Mouse (Mus musculus) hindbrain, embryonic 14.5 days (tissue): ENCODE data around the gene Gm13276. TPM values are rescaled to one million over a fixed set of nuclear protein-coding genes. Genes with fewer than 3 reads are reported as not detected.

Experiments used
- polyA plus RNA-seq: library from polyadenylated mRNA; unstranded; fragments of >200 nt; fragmentation: Nextera tagmentation; extraction: Ambion mirVana; gene quantifications from 2 replicates; pipeline ENCODE4 v1.2.1, GENCODE M21; 2014

Gene Gm13276
- polyA plus RNA-seq, 1 experiment from 2014 or later = not detected

Other genes starting within 250 kb of the Gm13276 start
- not detected in 2 replicates for gene Ifna15, start 227.5 kb upstream of the Gm13276 start, polyA plus RNA-seq
- gene Ifna14, start 213.9 kb upstream of the Gm13276 start, polyA plus RNA-seq = not detected in 2 replicates
- gene Ifna9, start 193.3 kb upstream of the Gm13276 start, polyA plus RNA-seq = not detected in 2 replicates
- gene Ifna12, start 182.3 kb upstream of the Gm13276 start, polyA plus RNA-seq = not detected in 2 replicates
- not detected in 2 replicates for gene C87499, start 151.3 kb upstream of the Gm13276 start, polyA plus RNA-seq
- gene Ifna13, start 141.2 kb upstream of the Gm13276 start, polyA plus RNA-seq = not detected in 2 replicates
- not detected in 2 replicates for gene Ifna16, start 108.8 kb upstream of the Gm13276 start, polyA plus RNA-seq
- not detected in 2 replicates for gene Ifna2, start 101.8 kb upstream of the Gm13276 start, polyA plus RNA-seq
- not detected in 2 replicates for gene Ifnab, start 94.3 kb upstream of the Gm13276 start, polyA plus RNA-seq
- 2.4 and 3.2 TPM in 2 replicates for gene Gm26566, start 63.9 kb upstream of the Gm13276 start, polyA plus RNA-seq
- gene Klhl9, start 63.2 kb upstream of the Gm13276 start, polyA plus RNA-seq = 144 and 155 TPM in 2 replicates
- not detected in 2 replicates for gene Gm13271, start 30.8 kb upstream of the Gm13276 start, polyA plus RNA-seq
- gene Gm13283, start 25.6 kb upstream of the Gm13276 start, polyA plus RNA-seq = 0.15 TPM in 1 of 2 replicates, not detected in the other
- gene Gm13290, start 11.9 kb upstream of the Gm13276 start, polyA plus RNA-seq = not detected in 2 replicates
- gene Gm13289, start 8.8 kb upstream of the Gm13276 start, polyA plus RNA-seq = not detected in 2 replicates
- not detected in 2 replicates for gene Gm13272, start 5.9 kb upstream of the Gm13276 start, polyA plus RNA-seq
- not detected in 2 replicates for gene Ifnz, start 3.6 kb upstream of the Gm13276 start, polyA plus RNA-seq
- gene Gm13277, start 2.9 kb downstream of the Gm13276 start, polyA plus RNA-seq = not detected in 2 replicates
- gene Gm13278, start 5.8 kb downstream of the Gm13276 start, polyA plus RNA-seq = not detected in 2 replicates
- gene Gm13275, start 8.8 kb downstream of the Gm13276 start, polyA plus RNA-seq = not detected in 2 replicates
- gene Gm13279, start 11.7 kb downstream of the Gm13276 start, polyA plus RNA-seq = not detected in 2 replicates
- gene Gm13285, start 14.0 kb downstream of the Gm13276 start, polyA plus RNA-seq = 0.16 TPM in 1 of 2 replicates, not detected in the other
- gene Gm13287, start 17.5 kb downstream of the Gm13276 start, polyA plus RNA-seq = not detected in 2 replicates
- not detected in 2 replicates for gene Gm13288, start 19.8 kb downstream of the Gm13276 start, polyA plus RNA-seq
- not detected in 2 replicates for gene Ifna7, start 30.5 kb downstream of the Gm13276 start, polyA plus RNA-seq
- gene Ifna11, start 34.2 kb downstream of the Gm13276 start, polyA plus RNA-seq = not detected in 2 replicates
- not detected in 2 replicates for gene Ifna6, start 41.7 kb downstream of the Gm13276 start, polyA plus RNA-seq
- not detected in 2 replicates for gene Ifna5, start 49.8 kb downstream of the Gm13276 start, polyA plus RNA-seq
- gene Ifna4, start 56.2 kb downstream of the Gm13276 start, polyA plus RNA-seq = not detected in 2 replicates
- not detected in 2 replicates for gene Ifna1, start 64.4 kb downstream of the Gm13276 start, polyA plus RNA-seq
- gene Ifne, start 94.5 kb downstream of the Gm13276 start, polyA plus RNA-seq = not detected in 2 replicates